Mouse (Mus musculus) right cerebral cortex, postnatal 14 days (tissue): ENCODE measurements at regions not wholly inside any gene's neighbourhood (a gene's known extent, or its start where the extent isn't known, plus 50 kb on each side); places are given as distances from the start of the nearest gene placed in this dataset.

Source experiments
- DNase-seq: peaks from one replicate; pipeline ENCODE4 v3.0.0; 2022

GRCm38 (mm10) chr7:136707200-136708003 lies 187.0 kb upstream of the Mgmt start:
- DNase-seq = no peak

GRCm38 (mm10) chr7:136708004-136708435 lies 186.4 kb upstream of the Mgmt start:
- DNase-seq = no peak

- no peak for DNase-seq
Measured at GRCm38 (mm10) chr7:136710653-136711052, 183.8 kb upstream of the Mgmt start.

GRCm38 (mm10) chr7:136712962-136713640 lies 181.3 kb upstream of the Mgmt start:
- no peak for DNase-seq

- no peak for DNase-seq
Measured at GRCm38 (mm10) chr7:136727628-136728402, 166.6 kb upstream of the Mgmt start.

- DNase-seq = no peak
Measured at GRCm38 (mm10) chr7:136742171-136742570, 152.2 kb upstream of the Mgmt start.

GRCm38 (mm10) chr7:136745412-136745811 lies 149.0 kb upstream of the Mgmt start:
- no peak for DNase-seq

- no peak for DNase-seq
Measured at GRCm38 (mm10) chr7:136751477-136751876, 142.9 kb upstream of the Mgmt start.

- no peak for DNase-seq
Measured at GRCm38 (mm10) chr7:136754821-136755220, 139.6 kb upstream of the Mgmt start.

GRCm38 (mm10) chr7:136765026-136765425 lies 129.4 kb upstream of the Mgmt start:
- no peak for DNase-seq

- no peak for DNase-seq
Measured at GRCm38 (mm10) chr7:136767231-136767630, 127.2 kb upstream of the Mgmt start.

- no peak for DNase-seq
Measured at GRCm38 (mm10) chr7:136780708-136781107, 113.7 kb upstream of the Mgmt start.

GRCm38 (mm10) chr7:136791162-136791561 lies 103.3 kb upstream of the Mgmt start:
- no peak for DNase-seq

GRCm38 (mm10) chr7:136792131-136792530 lies 102.3 kb upstream of the Mgmt start:
- no peak for DNase-seq

GRCm38 (mm10) chr7:136796415-136796814 lies 98.0 kb upstream of the Mgmt start:
- DNase-seq = no peak

- DNase-seq = no peak
Measured at GRCm38 (mm10) chr7:136797780-136798435, 96.5 kb upstream of the Mgmt start.

- no peak for DNase-seq
Measured at GRCm38 (mm10) chr7:136798605-136799004, 95.8 kb upstream of the Mgmt start.

GRCm38 (mm10) chr7:136807101-136807500 lies 87.3 kb upstream of the Mgmt start:
- no peak for DNase-seq

GRCm38 (mm10) chr7:136807968-136808367 lies 86.4 kb upstream of the Mgmt start:
- no peak for DNase-seq

GRCm38 (mm10) chr7:136809576-136809975 lies 84.8 kb upstream of the Mgmt start:
- DNase-seq = no peak

- no peak for DNase-seq
Measured at GRCm38 (mm10) chr7:136813691-136814325, 80.6 kb upstream of the Mgmt start.

- DNase-seq = no peak
Measured at GRCm38 (mm10) chr7:136814751-136815150, 79.7 kb upstream of the Mgmt start.
